Mouse (Mus musculus): Measurements from ENCODE around the gene Zfp970. TPM values are rescaled to one million over a fixed set of nuclear protein-coding genes. Genes with fewer than 3 reads are reported as not detected.
"Not testable (repeated sequence)": the region's sequence is repeated elsewhere in the genome, so short reads cannot be mapped to it uniquely, and the experiment has no call there.

Gene Zfp970
- polyA plus RNA-seq, 1 experiment from 2014 or later, result 12.3 TPM

DNA sequence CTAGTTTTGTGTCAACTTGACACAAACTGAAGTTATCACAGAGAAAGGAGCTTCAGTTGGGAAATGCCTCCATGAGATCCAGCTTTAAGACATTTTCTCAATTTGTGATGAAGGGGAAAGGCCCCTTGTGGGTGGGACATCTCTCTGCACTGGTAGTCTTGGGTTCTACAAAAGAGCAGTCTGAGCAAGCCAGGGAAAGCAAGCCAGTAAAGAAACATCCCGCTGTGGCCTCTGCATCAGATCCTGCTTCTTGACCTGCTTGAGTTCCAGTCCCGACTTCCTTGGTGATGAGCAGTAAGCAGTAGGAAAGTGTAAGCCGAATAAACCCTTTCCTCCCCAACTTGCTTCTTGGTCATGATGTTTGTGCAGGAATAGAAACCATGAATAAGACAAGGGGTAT is 47.4 kb downstream of the Zfp970 start:
- not testable (repeated sequence) for H3K27ac ChIP-seq (ENCODE audit: low read depth, low read length); H3K4me3 ChIP-seq (ENCODE audit: low read depth, low read length); H3K36me3 ChIP-seq (ENCODE audit: control insufficient read depth, insufficient read depth, low read length); H3K27me3 ChIP-seq (ENCODE audit: control insufficient read depth, insufficient read depth, low read length); H3K9me3 ChIP-seq (ENCODE audit: control insufficient read depth, low read length); ATAC-seq (ENCODE audit: low FRiP score); H3K4me1 ChIP-seq (replicated peaks; ENCODE audit: control insufficient read depth, insufficient read depth, low read length); DNase-seq (ENCODE audit: low spot score); H3K4me2 ChIP-seq (replicated peaks; ENCODE audit: low read depth, low read length); H3K9ac ChIP-seq (ENCODE audit: low read depth, low read length)
- 94% methylated on average over 3 of the region's 3 CpGs for whole genome bisulfite sequencing

DNA sequence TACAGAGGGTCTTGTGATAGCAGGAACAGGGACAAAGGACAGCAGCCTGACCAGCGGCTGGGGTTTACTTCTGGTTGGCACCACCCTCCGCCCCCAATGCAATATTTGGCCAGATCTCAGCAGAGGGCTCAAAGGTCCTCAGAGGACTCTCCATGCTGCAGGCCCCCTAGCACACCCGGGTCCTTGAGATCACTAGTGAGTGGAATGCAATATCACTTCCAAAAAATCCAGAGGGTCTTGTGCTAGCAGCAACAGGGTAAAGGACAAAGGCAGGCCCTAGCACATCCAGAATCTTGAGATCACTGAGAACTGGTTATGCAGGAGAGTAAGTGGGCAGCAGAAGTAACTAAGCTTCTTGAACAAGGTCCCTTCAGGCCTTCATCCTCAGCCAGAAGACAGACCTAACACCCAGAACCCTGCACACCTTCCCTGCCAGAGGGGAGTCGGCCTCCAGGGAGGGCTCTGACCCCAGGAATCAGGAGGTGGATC is 49.5 kb downstream of the Zfp970 start:
- 87% methylated on average over 4 of the region's 4 CpGs for WGBS
- H3K36me3 ChIP-seq (ENCODE audit: control insufficient read depth, insufficient read depth, low read length); H3K4me1 ChIP-seq (replicated peaks; ENCODE audit: control insufficient read depth, insufficient read depth, low read length); H3K9ac ChIP-seq (ENCODE audit: low read depth, low read length); H3K4me3 ChIP-seq (ENCODE audit: low read depth, low read length); DNase-seq (ENCODE audit: low spot score); H3K4me2 ChIP-seq (replicated peaks; ENCODE audit: low read depth, low read length); H3K9me3 ChIP-seq (ENCODE audit: control insufficient read depth, low read length); ATAC-seq (ENCODE audit: low FRiP score); H3K27ac ChIP-seq (ENCODE audit: low read depth, low read length); H3K27me3 ChIP-seq (ENCODE audit: control insufficient read depth, insufficient read depth, low read length): not testable (repeated sequence)

DNA sequence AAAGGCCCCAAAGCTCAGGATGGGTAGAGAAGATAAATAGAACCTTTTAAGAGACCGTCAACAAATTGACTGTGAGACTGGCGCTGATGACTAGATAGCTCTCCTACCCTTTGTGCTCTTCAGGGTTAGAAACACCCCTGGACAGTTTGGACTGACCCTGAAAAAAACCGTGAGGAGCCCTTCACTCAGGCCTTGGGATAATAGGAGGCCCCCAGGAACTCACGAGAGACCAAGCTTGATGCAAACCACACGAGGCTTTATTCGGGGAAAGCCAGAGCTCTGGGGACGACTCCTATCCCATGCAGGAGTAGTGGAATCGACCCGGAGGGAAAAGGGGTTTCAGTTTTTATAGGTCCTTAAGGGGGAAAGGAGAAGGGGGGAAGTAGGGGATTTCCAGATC is 53.2 kb downstream of the Zfp970 start:
- not testable (repeated sequence) for H3K9ac ChIP-seq (ENCODE audit: low read depth, low read length); ATAC-seq (ENCODE audit: low FRiP score); H3K4me3 ChIP-seq (ENCODE audit: low read depth, low read length); H3K9me3 ChIP-seq (ENCODE audit: control insufficient read depth, low read length); H3K4me1 ChIP-seq (replicated peaks; ENCODE audit: control insufficient read depth, insufficient read depth, low read length); H3K4me2 ChIP-seq (replicated peaks; ENCODE audit: low read depth, low read length); H3K36me3 ChIP-seq (ENCODE audit: control insufficient read depth, insufficient read depth, low read length); H3K27ac ChIP-seq (ENCODE audit: low read depth, low read length); H3K27me3 ChIP-seq (ENCODE audit: control insufficient read depth, insufficient read depth, low read length); DNase-seq (ENCODE audit: low spot score)
- 89% methylated on average over 9 of the region's 9 CpGs for WGBS

DNA sequence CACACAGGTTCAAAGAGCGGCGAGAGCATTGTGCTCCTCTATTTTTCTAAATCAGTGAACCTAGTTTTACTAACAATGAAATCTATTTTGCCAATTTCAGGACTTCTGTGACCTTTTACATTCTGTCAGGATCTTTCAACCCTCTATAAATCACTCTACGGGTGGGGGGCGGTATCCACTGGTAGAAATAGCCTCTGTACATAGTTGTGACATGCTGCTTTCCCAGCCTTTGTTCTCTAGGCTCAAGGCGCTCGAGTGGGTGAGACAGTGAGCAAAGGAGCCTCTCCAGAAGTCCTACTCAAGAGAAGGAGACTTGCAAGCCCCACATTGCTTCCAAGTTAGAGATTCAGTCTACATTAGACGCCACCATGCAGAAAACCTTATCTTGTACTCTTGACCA is 53.8 kb downstream of the Zfp970 start:
- WGBS, result 89% methylated on average over 7 of the region's 7 CpGs
- not testable (repeated sequence) for H3K9me3 ChIP-seq (ENCODE audit: control insufficient read depth, low read length); DNase-seq (ENCODE audit: low spot score); H3K27ac ChIP-seq (ENCODE audit: low read depth, low read length); H3K4me2 ChIP-seq (replicated peaks; ENCODE audit: low read depth, low read length); H3K9ac ChIP-seq (ENCODE audit: low read depth, low read length); H3K4me3 ChIP-seq (ENCODE audit: low read depth, low read length); H3K4me1 ChIP-seq (replicated peaks; ENCODE audit: control insufficient read depth, insufficient read depth, low read length); H3K36me3 ChIP-seq (ENCODE audit: control insufficient read depth, insufficient read depth, low read length); H3K27me3 ChIP-seq (ENCODE audit: control insufficient read depth, insufficient read depth, low read length); ATAC-seq (ENCODE audit: low FRiP score)

DNA sequence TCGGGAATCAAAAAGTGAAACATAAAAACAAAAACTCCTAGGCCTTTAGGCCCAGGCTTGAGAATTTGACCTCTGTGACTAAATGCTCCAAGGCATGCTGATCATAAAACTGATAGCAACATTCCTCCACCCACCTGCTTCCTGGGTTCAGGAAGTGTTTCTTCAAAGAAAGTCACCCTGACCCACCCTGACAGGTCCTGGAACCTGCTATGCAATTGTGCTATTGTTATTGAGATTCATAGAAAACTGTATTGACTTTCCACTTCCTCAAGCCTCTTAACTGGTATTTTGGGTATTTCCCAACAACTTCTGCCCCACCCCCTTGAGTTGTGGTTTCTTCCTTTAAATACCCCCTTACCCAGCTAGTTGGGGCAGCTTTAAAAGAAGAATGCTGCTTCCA is 54.4 kb downstream of the Zfp970 start:
- ATAC-seq (ENCODE audit: low FRiP score); H3K4me2 ChIP-seq (replicated peaks; ENCODE audit: low read depth, low read length): not testable (repeated sequence)

DNA sequence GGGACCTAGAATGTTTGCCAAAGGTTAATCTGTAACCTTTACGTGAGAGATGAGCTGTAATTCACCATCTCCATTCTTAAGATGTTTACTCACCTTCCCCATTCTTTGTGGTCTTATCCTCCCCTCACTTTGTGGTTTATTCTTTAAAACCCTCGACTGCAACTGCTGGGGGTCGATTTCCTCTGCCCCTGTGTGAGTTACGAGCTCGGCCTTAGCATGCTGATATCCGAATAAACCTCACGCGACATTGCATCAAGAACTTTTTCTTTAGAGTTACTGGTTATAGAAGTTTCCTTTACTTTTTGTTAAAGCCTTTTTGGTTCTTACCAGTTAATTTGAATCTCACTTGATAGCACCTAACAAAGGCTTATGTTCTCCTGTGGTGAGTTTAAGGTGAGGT is 55.5 kb downstream of the Zfp970 start:
- Histone ChIP-seq H3K4me1 (replicated peaks; ENCODE audit: control insufficient read depth, insufficient read depth, low read length) (no peaks in the 10 kb centered on the region), H3K9ac (ENCODE audit: low read depth, low read length) (no peak overlapping the region), H3K9me3 (ENCODE audit: control insufficient read depth, low read length) (no peaks in the 10 kb centered on the region), H3K36me3 (ENCODE audit: control insufficient read depth, insufficient read depth, low read length) (no peaks in the 10 kb centered on the region), H3K27me3 (ENCODE audit: control insufficient read depth, insufficient read depth, low read length) (no peaks in the 10 kb centered on the region), H3K27ac (ENCODE audit: low read depth, low read length) (no peak overlapping the region), H3K4me2 (replicated peaks; ENCODE audit: low read depth, low read length) (no peak overlapping the region), H3K4me3 (ENCODE audit: low read depth, low read length) (no peak overlapping the region)
- ATAC-seq (ENCODE audit: low FRiP score) (no peak), DNase-seq (ENCODE audit: low spot score) (no peak)
- 84% methylated on average over 8 of the region's 8 CpGs for WGBS

More for the DNA sequence above, 54.4 kb downstream of the Zfp970 start:
- not testable (repeated sequence) for H3K36me3 ChIP-seq (ENCODE audit: control insufficient read depth, insufficient read depth, low read length); H3K27me3 ChIP-seq (ENCODE audit: control insufficient read depth, insufficient read depth, low read length); H3K9ac ChIP-seq (ENCODE audit: low read depth, low read length); H3K4me1 ChIP-seq (replicated peaks; ENCODE audit: control insufficient read depth, insufficient read depth, low read length); DNase-seq (ENCODE audit: low spot score); H3K4me3 ChIP-seq (ENCODE audit: low read depth, low read length); H3K27ac ChIP-seq (ENCODE audit: low read depth, low read length); H3K9me3 ChIP-seq (ENCODE audit: control insufficient read depth, low read length)
- WGBS, result 74% methylated on average over 1 of the region's 1 CpGs

DNA sequence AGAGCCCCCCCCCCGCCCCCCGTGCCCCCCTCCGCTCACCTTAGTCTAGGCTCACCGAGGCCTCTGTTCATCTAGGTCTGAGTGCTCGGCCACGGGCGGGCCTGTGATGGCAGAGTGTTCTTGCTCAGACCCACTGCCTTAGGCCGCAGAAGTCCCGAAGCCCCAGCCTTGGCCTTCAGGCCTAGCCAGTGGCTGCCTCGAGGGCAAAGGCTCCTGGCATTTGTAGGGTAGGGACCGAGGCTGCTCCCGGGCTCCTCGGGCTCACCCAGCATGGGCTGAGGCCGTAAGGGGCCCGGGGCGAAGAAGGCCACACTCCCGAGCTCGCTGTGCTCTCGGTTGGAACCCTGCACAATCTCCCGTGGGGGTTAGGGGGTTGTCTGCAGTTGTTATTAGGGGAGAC is 58.5 kb downstream of the Zfp970 start:
- Histone ChIP-seq H3K4me1 (replicated peaks; ENCODE audit: control insufficient read depth, insufficient read depth, low read length) (no peaks in the 10 kb centered on the region), H3K4me2 (replicated peaks; ENCODE audit: low read depth, low read length) (no peak overlapping the region), H3K4me3 (ENCODE audit: low read depth, low read length) (no peak overlapping the region), H3K36me3 (ENCODE audit: control insufficient read depth, insufficient read depth, low read length) (no peaks in the 10 kb centered on the region), H3K27ac (ENCODE audit: low read depth, low read length) (no peak overlapping the region), H3K27me3 (ENCODE audit: control insufficient read depth, insufficient read depth, low read length) (no peaks in the 10 kb centered on the region), H3K9ac (ENCODE audit: low read depth, low read length) (no peak overlapping the region), H3K9me3 (ENCODE audit: control insufficient read depth, low read length) (no peaks in the 10 kb centered on the region)
- WGBS, result 94% methylated on average over 19 of the region's 20 CpGs
- DNase-seq (ENCODE audit: low spot score) (no peak), ATAC-seq (ENCODE audit: low FRiP score) (no peak)

DNA sequence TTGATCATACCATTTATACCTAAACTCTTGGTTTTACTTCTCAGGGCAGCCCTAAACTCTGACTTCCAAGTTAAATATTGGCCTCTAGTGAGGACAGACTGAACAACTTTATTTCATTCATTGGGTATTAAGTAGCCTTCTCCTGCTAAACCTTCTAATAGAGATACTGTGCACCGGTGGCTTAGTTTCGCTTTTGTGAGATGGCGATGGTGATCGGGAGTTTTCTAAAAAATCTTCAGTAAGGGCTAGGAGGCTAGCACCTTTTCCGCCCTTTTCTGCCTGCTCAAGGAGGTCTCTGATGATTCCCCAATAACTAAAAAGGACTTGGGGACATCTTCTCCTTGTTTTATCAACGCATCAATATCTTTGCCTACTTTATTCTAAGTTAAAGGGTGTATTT is 59.1 kb downstream of the Zfp970 start:
- H3K9ac ChIP-seq (ENCODE audit: low read depth, low read length); ATAC-seq (ENCODE audit: low FRiP score); H3K9me3 ChIP-seq (ENCODE audit: control insufficient read depth, low read length); H3K27me3 ChIP-seq (ENCODE audit: control insufficient read depth, insufficient read depth, low read length); H3K4me1 ChIP-seq (replicated peaks; ENCODE audit: control insufficient read depth, insufficient read depth, low read length); H3K27ac ChIP-seq (ENCODE audit: low read depth, low read length); H3K4me3 ChIP-seq (ENCODE audit: low read depth, low read length); H3K36me3 ChIP-seq (ENCODE audit: control insufficient read depth, insufficient read depth, low read length); H3K4me2 ChIP-seq (replicated peaks; ENCODE audit: low read depth, low read length); DNase-seq (ENCODE audit: low spot score): not testable (repeated sequence)
- WGBS, result 92% methylated on average over 6 of the region's 6 CpGs

DNA sequence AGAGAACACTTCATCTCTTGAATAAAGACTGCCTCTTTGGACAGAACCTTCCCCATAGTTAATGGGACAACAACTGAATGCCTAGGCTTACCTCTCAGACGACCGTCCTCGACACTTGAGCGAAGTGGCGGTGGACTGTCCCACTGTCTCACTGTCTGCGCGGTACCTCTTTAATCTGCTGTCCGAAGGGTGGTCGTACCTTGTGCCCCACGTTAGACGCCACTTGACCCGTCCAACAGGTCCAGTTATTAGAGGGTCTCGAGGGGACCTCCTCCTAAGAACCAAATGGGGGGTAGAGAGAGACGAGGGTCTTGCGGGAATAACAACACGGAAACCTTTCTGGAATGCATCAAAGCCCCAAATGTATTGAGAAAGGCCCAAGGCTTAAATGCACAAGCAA is 59.6 kb downstream of the Zfp970 start:
- DNase-seq (ENCODE audit: low spot score); ATAC-seq (ENCODE audit: low FRiP score); H3K4me2 ChIP-seq (replicated peaks; ENCODE audit: low read depth, low read length); H3K27me3 ChIP-seq (ENCODE audit: control insufficient read depth, insufficient read depth, low read length); H3K4me1 ChIP-seq (replicated peaks; ENCODE audit: control insufficient read depth, insufficient read depth, low read length); H3K4me3 ChIP-seq (ENCODE audit: low read depth, low read length); H3K9ac ChIP-seq (ENCODE audit: low read depth, low read length); H3K36me3 ChIP-seq (ENCODE audit: control insufficient read depth, insufficient read depth, low read length); H3K27ac ChIP-seq (ENCODE audit: low read depth, low read length); H3K9me3 ChIP-seq (ENCODE audit: control insufficient read depth, low read length): not testable (repeated sequence)
- 92% methylated on average over 16 of the region's 16 CpGs for WGBS
